Mouse (Mus musculus) megakaryocyte, embryonic 14.5 days (primary cell): ENCODE measurements around the gene Rnf225. TPM values are rescaled to one million over a fixed set of nuclear protein-coding genes. Genes with fewer than 3 reads are reported as not detected.
A peak's percentile ranks its signal among the peaks of the same experiment; 100 is the strongest.

ENCODE experiments used
- H3K27me3 ChIP-seq: replicated peaks from 2 replicates; pipeline ENCODE3; 2012; ENCODE audit warnings: inconsistent platforms
- H3K36me3 ChIP-seq: replicated peaks from 2 replicates; pipeline ENCODE3; 2012; ENCODE audit warnings: low read length, inconsistent platforms, mixed read lengths
- H3K4me1 ChIP-seq: 2 replicates; pipeline ENCODE4 v1.6.1; 2012; ENCODE audit warnings: inconsistent platforms
- H3K4me3 ChIP-seq: replicated peaks from 2 replicates; pipeline ENCODE3; 2012; ENCODE audit warnings: moderate library complexity, mild to moderate bottlenecking, inconsistent platforms
- H3K9me3 ChIP-seq: 2 replicates; pipeline ENCODE4 v1.6.1; 2012; ENCODE audit warnings: inconsistent platforms
- FLI1 ChIP-seq: IDR thresholded peaks from 2 replicates; pipeline ENCODE4 v1.6.1; 2012; ENCODE audit warnings: low read length, inconsistent platforms, mixed read lengths
- GATA1 ChIP-seq: IDR thresholded peaks from 3 replicates; pipeline ENCODE4 v1.6.1; 2012; ENCODE audit warnings: mixed read lengths, low read length, inconsistent platforms, borderline replicate concordance
- polyA plus RNA-seq: library from polyadenylated mRNA; stranded (reverse); fragments of >175 nt; gene quantifications from 2 replicates; pipeline ENCODE4 v1.2.3, GENCODE M21; 2012; ENCODE audit warnings: low replicate concordance; ENCODE audit not compliant: insufficient read depth

Rnf225 gene
- polyA plus RNA-seq, 1 experiment = 1.5 TPM

- Histone ChIP-seq H3K4me3 (peak overlapping the region; percentile 8), H3K36me3 (no peaks in the 10 kb centered on the region)
Measured at GRCm38 (mm10) chr7:12957511-12957910, 30.3 kb downstream of the Rnf225 start.

GRCm38 (mm10) chr7:12958948-12959347 is 31.7 kb downstream of the Rnf225 start:
- Histone ChIP-seq H3K4me3 (no peak overlapping the region), H3K9me3 (no peaks in the 10 kb centered on the region), H3K4me1 (peaks cover 38% of the 10 kb centered on the region), H3K27me3 (no peaks in the 10 kb centered on the region), H3K36me3 (no peaks in the 10 kb centered on the region)
- no peak for TF ChIP-seq FLI1
- no peak for TF ChIP-seq GATA1

More at GRCm38 (mm10) chr7:12957511-12957910, 30.3 kb downstream of the Rnf225 start:
- H3K4me1 ChIP-seq = peaks cover 30% of the 10 kb centered on the region
- TF ChIP-seq GATA1 (no peak), FLI1 (no peak)
- no peaks in the 10 kb centered on the region for H3K9me3 ChIP-seq
- no peaks in the 10 kb centered on the region for H3K27me3 ChIP-seq

DNA sequence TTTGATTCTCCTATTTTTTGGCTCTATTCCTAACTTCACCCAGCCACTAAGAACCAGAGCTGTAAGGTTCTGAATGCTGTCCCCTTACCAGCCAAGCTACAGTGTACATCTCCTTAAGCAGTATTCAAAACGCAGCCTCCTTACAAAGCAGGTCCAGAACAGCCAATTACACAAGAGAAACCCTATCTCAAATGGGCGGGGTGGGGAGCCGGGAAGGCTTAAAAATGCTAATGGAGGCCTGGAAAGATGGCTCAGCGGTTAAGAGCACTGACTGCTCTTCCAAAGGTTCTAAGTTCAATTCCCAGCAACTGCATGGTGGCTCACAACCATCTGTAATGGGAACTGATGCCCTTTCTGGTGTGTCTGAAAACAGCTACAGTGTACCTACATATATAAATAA is 32.5 kb downstream of the Rnf225 start:
- Histone ChIP-seq H3K36me3 (no peaks in the 10 kb centered on the region), H3K27me3 (no peaks in the 10 kb centered on the region), H3K9me3 (no peaks in the 10 kb centered on the region), H3K4me3 (no peak overlapping the region), H3K4me1 (peaks cover 41% of the 10 kb centered on the region)
- TF ChIP-seq GATA1 = no peak
- no peak for TF ChIP-seq FLI1

DNA sequence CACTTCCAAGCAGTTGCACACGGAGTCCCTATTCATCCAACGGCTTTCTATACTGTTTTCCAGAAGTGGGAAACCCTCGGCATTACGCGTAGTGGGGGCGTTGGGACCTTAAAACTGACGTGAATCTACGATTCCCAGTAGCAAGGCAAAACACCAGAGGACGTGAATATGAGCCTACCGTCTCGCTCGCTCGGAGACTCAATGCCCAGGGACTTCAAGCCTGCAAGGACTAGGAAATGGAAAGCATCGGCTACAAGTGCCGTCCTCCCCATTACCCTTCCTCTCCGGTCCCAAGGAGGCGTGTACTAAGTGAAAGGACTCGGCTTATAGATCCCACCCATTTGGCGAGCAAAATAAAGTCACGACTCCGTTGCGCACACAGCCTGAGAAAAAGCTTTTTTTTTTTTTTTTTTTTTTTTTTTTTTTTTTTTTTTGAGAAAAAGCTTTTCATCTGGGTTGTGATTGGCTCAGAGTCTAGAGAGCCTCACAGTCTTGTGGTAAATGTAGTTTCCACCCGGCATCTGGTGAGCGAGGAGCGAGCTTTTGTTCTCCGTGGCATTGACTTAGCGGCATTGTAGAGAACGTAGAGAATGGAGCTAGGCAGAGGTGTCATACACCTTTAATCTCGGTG is 34.4 kb downstream of the Rnf225 start:
- Histone ChIP-seq H3K4me1 (peaks cover 49% of the 10 kb centered on the region), H3K36me3 (no peaks in the 10 kb centered on the region), H3K4me3 (peak overlapping the region; percentile 95), H3K9me3 (no peaks in the 10 kb centered on the region), H3K27me3 (no peaks in the 10 kb centered on the region)
- no peak for TF ChIP-seq GATA1
- no peak for TF ChIP-seq FLI1

DNA sequence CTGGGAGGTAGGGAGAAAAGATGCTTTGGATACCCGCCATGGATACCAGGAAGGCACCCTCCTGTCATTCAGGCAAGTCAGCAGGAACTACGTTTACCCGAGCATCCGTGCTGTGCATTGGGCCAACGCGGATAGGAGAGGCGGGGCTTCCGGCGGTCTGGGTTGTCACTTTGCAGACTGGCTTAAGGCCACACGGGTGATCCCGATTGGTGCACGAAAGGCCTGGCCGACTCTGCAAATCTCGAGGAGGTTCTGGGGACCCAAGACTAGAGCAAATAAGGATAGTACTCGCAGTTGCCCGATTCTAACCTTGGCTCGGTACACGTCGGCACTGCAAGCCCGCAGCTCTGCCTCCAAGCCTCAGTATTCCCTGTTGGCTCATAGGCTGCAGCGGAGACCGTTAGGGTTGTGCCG is 38.5 kb downstream of the Rnf225 start, which contains the start of gene Zfp324:
Zfp324 (plus strand) TSS at position 161 of the 414 bp plus-strand sequence.
- Histone ChIP-seq H3K36me3 (peaks cover 26% of the 10 kb centered on the region), H3K9me3 (no peaks in the 10 kb centered on the region), H3K27me3 (no peaks in the 10 kb centered on the region), H3K4me3 (peak within 1 kb of the TSS; percentile 93), H3K4me1 (peaks cover 76% of the 10 kb centered on the region)
- TF ChIP-seq FLI1 (no peak), GATA1 (no peak)

GRCm38 (mm10) chr7:12966104-12966845 is 39.1 kb downstream of the Rnf225 start:
- no peak for TF ChIP-seq FLI1
- TF ChIP-seq GATA1 = no peak
- no peaks in the 10 kb centered on the region for H3K27me3 ChIP-seq
- H3K4me1 ChIP-seq = peaks cover 76% of the 10 kb centered on the region
- peaks cover 31% of the 10 kb centered on the region for H3K36me3 ChIP-seq
- H3K9me3 ChIP-seq = no peaks in the 10 kb centered on the region
- peak overlapping the region; percentile 93 for H3K4me3 ChIP-seq

DNA sequence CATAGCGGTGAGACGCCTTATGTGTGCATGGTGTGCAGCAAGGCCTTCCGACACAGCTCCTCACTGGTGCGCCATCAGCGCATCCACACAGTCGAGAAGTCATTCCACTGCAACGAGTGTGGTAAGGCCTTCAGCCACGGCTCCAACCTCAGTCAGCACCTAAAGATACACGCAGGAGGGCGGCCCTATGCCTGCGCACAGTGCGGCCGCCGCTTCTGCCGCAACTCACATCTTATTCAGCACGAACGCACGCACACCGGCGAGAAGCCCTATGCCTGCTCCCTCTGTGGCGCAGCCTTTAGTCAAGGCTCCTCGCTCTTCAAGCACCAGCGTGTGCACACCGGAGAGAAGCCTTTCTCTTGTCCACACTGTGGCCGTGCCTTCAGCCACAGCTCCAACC is 43.7 kb downstream of the Rnf225 start:
- TF ChIP-seq GATA1 (no peak), FLI1 (no peak)
- Histone ChIP-seq H3K27me3 (no peaks in the 10 kb centered on the region), H3K36me3 (peaks cover 57% of the 10 kb centered on the region), H3K4me3 (peak overlapping the region; percentile 30), H3K9me3 (no peaks in the 10 kb centered on the region), H3K4me1 (peaks cover 61% of the 10 kb centered on the region)

DNA sequence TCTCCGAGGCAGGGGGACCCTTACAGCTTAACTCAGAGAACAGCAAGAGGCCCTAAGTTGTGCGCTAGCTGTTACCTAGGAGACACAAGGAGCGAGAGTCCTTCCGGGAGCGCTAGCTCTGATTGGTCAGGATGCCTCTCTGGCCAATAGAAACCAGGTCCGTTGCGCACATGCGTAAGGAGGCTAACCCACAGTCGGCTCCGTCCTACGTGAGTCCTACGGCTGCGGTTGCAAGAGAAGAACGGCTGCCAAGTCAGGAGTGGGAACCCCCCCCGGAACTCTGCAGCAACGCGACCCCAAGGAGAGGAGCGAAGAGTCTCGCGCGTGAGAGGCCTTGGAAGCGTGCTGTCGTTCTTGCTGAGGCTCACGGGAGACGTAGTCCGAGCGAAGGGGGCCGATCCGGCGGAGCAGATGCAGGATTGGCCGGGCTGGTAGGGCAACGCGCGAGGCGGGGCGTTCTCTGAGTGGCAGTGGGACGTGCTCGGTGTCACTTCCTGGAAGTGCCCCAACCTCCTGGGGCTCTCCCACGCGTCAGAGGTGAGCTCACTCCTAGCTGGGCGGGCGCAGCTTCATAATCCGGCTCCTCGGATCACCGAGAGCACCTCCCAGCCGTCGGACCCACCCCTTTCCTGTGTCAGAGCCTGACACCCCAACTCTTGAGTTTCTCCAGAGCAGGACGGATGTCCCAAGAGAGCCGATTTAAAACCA is 50.6 kb downstream of the Rnf225 start, which contains the start of gene Zfp446:
Zfp446 (plus strand) TSS at position 167 of the 708 bp plus-strand sequence.
- Histone ChIP-seq H3K9me3 (no peaks in the 10 kb centered on the region), H3K36me3 (peaks cover 28% of the 10 kb centered on the region), H3K4me3 (peak within 1 kb of the TSS; percentile 95), H3K27me3 (no peaks in the 10 kb centered on the region), H3K4me1 (peaks cover 30% of the 10 kb centered on the region)
- TF ChIP-seq FLI1 (no peak), GATA1 (no peak)

- TF ChIP-seq FLI1 (no peak), GATA1 (no peak)
- peaks cover 21% of the 10 kb centered on the region for H3K36me3 ChIP-seq
- H3K4me1 ChIP-seq = peaks cover 30% of the 10 kb centered on the region
- H3K27me3 ChIP-seq = no peaks in the 10 kb centered on the region
- no peaks in the 10 kb centered on the region for H3K9me3 ChIP-seq
- peak overlapping the region; percentile 95 for H3K4me3 ChIP-seq
Measured at GRCm38 (mm10) chr7:12978931-12979722, 51.9 kb downstream of the Rnf225 start.

DNA sequence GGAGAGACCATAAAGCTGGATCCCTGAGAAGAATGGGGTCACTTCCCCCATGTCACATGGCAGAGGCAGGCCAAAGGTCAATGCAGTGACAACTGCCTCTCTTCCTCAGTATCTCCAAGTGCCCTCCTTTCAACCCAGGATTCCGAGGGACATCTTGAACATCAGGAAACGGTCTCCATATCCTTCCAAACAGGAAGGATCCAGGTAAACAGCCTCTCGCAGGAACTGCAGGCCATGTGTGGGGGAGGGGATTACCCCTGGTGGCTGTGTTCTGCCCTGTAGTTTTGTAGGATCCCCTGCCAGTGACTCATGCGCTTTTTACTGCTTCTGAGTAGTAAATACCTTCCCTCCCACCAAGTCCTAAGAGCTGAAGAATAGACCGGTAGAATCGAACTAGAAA is 52.6 kb downstream of the Rnf225 start:
- H3K36me3 ChIP-seq = peaks cover 21% of the 10 kb centered on the region
- no peaks in the 10 kb centered on the region for H3K9me3 ChIP-seq
- peak overlapping the region; percentile 30 for H3K4me3 ChIP-seq
- no peaks in the 10 kb centered on the region for H3K27me3 ChIP-seq
- TF ChIP-seq FLI1 (no peak), GATA1 (no peak)
- H3K4me1 ChIP-seq = peaks cover 30% of the 10 kb centered on the region
